22 mouse cellular contexts compared by ENCODE assay signal in genomic region chr10:90851999-90852398, GRCm38 (mm10).
DNase-seq lines count a peak whose midpoint lies in the region; ATAC-seq lines count a peak whose summit lies in the region.
"Had no signal": no experiment of that assay in that cellular context is flagged by ENCODE, and none has a peak within 500 bp of the region (broad histone marks: within the 10 kb centered on the region; RNA-seq: fewer than 3 reads in every experiment).

No protein-coding gene starts in this region.

- H3K4me3 ChIP-seq in kidney, embryonic 16.5 days (ENCODE audit: low read length), result no peak overlapping the region
- H3K4me3 ChIP-seq in neural tube, embryonic 11.5 days (ENCODE audit: low read depth, low read length), result no peak overlapping the region
- H3K4me3 ChIP-seq in hindbrain, embryonic 14.5 days (replicated peaks; ENCODE audit: low read length), result no peak overlapping the region
- H3K4me3 ChIP-seq: forebrain, embryonic 10.5 days; gastrocnemius, adult 2 months; hindbrain, embryonic 12.5 days had no signal

- H3K4me1 ChIP-seq in kidney, embryonic 16.5 days (ENCODE audit: insufficient read depth, low read length), result peaks cover 4% of the 10 kb centered on the region; the same call in 1 of the 2 replicates
- H3K4me1 ChIP-seq in neural tube, embryonic 11.5 days (ENCODE audit: control insufficient read depth, insufficient read depth, low read length), result no peaks in the 10 kb centered on the region
- H3K4me1 ChIP-seq in hindbrain, embryonic 14.5 days (replicated peaks; ENCODE audit: control insufficient read depth, insufficient read depth, low read length), result 0 out of 2 replicates have a peak, but pooled peaks cover 4% of the 10 kb centered on the region

- H3K4me2 ChIP-seq in kidney, embryonic 16.5 days (replicated peaks; ENCODE audit: low read depth, low read length), result peak overlapping the region; percentile 45
- H3K4me2 ChIP-seq in neural tube, embryonic 11.5 days (ENCODE audit: low read depth), result no peak overlapping the region
- no peak overlapping the region for H3K4me2 ChIP-seq in hindbrain, embryonic 14.5 days (replicated peaks)
- H3K4me2 ChIP-seq: heart, embryonic 11.5 days; hindbrain, embryonic 12.5 days; liver, embryonic 11.5 days had no signal

- no peaks in the 10 kb centered on the region for H3K36me3 ChIP-seq in kidney, embryonic 16.5 days (ENCODE audit: insufficient read depth, low read length)
- no peaks in the 10 kb centered on the region for H3K36me3 ChIP-seq in neural tube, embryonic 11.5 days (ENCODE audit: control insufficient read depth, insufficient read depth, low read length)
- H3K36me3 ChIP-seq in hindbrain, embryonic 14.5 days (replicated peaks; ENCODE audit: control insufficient read depth, insufficient read depth), result no peaks in the 10 kb centered on the region
- H3K36me3 ChIP-seq: forebrain, embryonic 10.5 days; G1E; hindbrain, embryonic 12.5 days had no signal

- WGBS in kidney, embryonic 16.5 days, result 8% methylated on average over 11 of the region's 11 CpGs
- WGBS in neural tube, embryonic 11.5 days, result 38% methylated on average over 11 of the region's 11 CpGs
- WGBS in hindbrain, embryonic 14.5 days, result 54% methylated on average over 11 of the region's 11 CpGs

- peak; percentile 25 for DNase-seq in embryo, embryonic 10.5 days (ENCODE audit: low spot score)
- DNase-seq in embryo, embryonic 9.5 days (ENCODE audit: extremely low spot score), result no peak
- no peak for DNase-seq in kidney, postnatal 36 days
- DNase-seq in neural tube, embryonic 11.5 days (ENCODE audit: low spot score), result peak; percentile 28
- no peak for DNase-seq in neural tube, embryonic 10.5 days (ENCODE audit: extremely low spot score, low spot score)
- DNase-seq in hindbrain, embryonic 14.5 days (ENCODE audit: low spot score), result no peak
- no peak for DNase-seq in cerebellum, postnatal 36 days
- DNase-seq: adrenal gland, postnatal 14 days; cerebellum, adult 9-11 months; gastrocnemius, adult 2 months; heart, postnatal 10 days; layer of hippocampus, adult 9-11 months; lung, adult 18-20 months; lung, postnatal 36 days had no signal

- H3K9me3 ChIP-seq in kidney, embryonic 16.5 days (ENCODE audit: low read length), result no peaks in the 10 kb centered on the region
- no peaks in the 10 kb centered on the region for H3K9me3 ChIP-seq in neural tube, embryonic 11.5 days (ENCODE audit: control insufficient read depth, low read length)
- H3K9me3 ChIP-seq in hindbrain, embryonic 14.5 days (ENCODE audit: control insufficient read depth, low read length), result no peaks in the 10 kb centered on the region
- H3K9me3 ChIP-seq: forebrain, embryonic 10.5 days; hindbrain, embryonic 12.5 days had no signal

- no peak overlapping the region for H3K27ac ChIP-seq in kidney, embryonic 16.5 days (ENCODE audit: low read length)
- H3K27ac ChIP-seq in neural tube, embryonic 11.5 days (ENCODE audit: low read depth, low read length), result no peak overlapping the region
- H3K27ac ChIP-seq in hindbrain, embryonic 14.5 days, result no peak overlapping the region
- H3K27ac ChIP-seq: forebrain, embryonic 10.5 days; gastrocnemius, adult 2 months; hindbrain, embryonic 12.5 days had no signal

- peak; percentile 93 for ATAC-seq in kidney, embryonic 16.5 days (ENCODE audit: low FRiP score, low TSS enrichment)
- ATAC-seq in neural tube, embryonic 11.5 days (ENCODE audit: insufficient read depth, low FRiP score, low TSS enrichment), result no peak
- no peak for ATAC-seq in hindbrain, embryonic 14.5 days (ENCODE audit: low FRiP score)
- ATAC-seq: inflammation-experienced regulatory T-cells, adult 6 months; midbrain, embryonic 16.5 days had no signal

- no peaks in the 10 kb centered on the region; the same call in 1 of the 2 replicates for H3K27me3 ChIP-seq in kidney, embryonic 16.5 days (ENCODE audit: insufficient read depth, low read length)
- H3K27me3 ChIP-seq in neural tube, embryonic 11.5 days (ENCODE audit: control insufficient read depth, insufficient read depth, low read length), result no peaks in the 10 kb centered on the region
- H3K27me3 ChIP-seq in hindbrain, embryonic 14.5 days (ENCODE audit: control insufficient read depth, insufficient read depth, low read length), result no peaks in the 10 kb centered on the region
- H3K27me3 ChIP-seq: hindbrain, embryonic 12.5 days had no signal

- no peak overlapping the region for H3K9ac ChIP-seq in kidney, embryonic 16.5 days (replicated peaks; ENCODE audit: low read length)
- H3K9ac ChIP-seq in neural tube, embryonic 11.5 days (ENCODE audit: low read length), result no peak overlapping the region
- H3K9ac ChIP-seq in hindbrain, embryonic 14.5 days, result no peak overlapping the region
- H3K9ac ChIP-seq: hindbrain, embryonic 12.5 days had no signal

Comparison
In these comparisons a context has a peak if more than half of its experiments do, and no peak if none do; other contexts are left out.
1. DNase-seq: peak in embryo, embryonic 10.5 days (single experiment) and neural tube, embryonic 11.5 days (single experiment); none in embryo, embryonic 9.5 days (single experiment), kidney, postnatal 36 days (0 of 2), neural tube, embryonic 10.5 days (single experiment), hindbrain, embryonic 14.5 days (single experiment) and cerebellum, postnatal 36 days (0 of 2).